Mouse (Mus musculus) MEL (cell line): ENCODE data around the gene Gga1. TPM values are rescaled to one million over a fixed set of nuclear protein-coding genes. Genes with fewer than 3 reads are reported as not detected.

Experiments
- DNase-seq: peaks from one replicate; pipeline ENCODE4 v3.0.0; 2011; ENCODE audit warnings: low read depth, low spot score
- H3K27ac ChIP-seq: 2 replicates; pipeline ENCODE4 v1.5.1; 2012; ENCODE audit warnings: low read depth, mild to moderate bottlenecking, control low read depth, low read length, moderate library complexity; ENCODE audit not compliant: control insufficient read depth
- H3K27me3 ChIP-seq, 2 experiments: fragments of 150-350 bp in 1 of 2; sonication (generic) in 1 of 2; 2 replicates each; pipeline ENCODE4 v1.6.1; 2012; ENCODE audit warnings: low read length in 2 of 2, mild to moderate bottlenecking in 2 of 2, improper control_type of control experiment in 1 of 2, moderate library complexity in 1 of 2; ENCODE audit not compliant: insufficient read depth in 2 of 2, control insufficient read depth in 1 of 2
- H3K36me3 ChIP-seq, 2 experiments: 2 replicates each; pipeline ENCODE4 v1.6.1; 2012 to 2014; ENCODE audit warnings: low read length in 2 of 2, improper control_type of control experiment in 1 of 2, inconsistent platforms in 1 of 2, mild to moderate bottlenecking in 1 of 2; ENCODE audit not compliant: insufficient read depth in 2 of 2, control insufficient read depth in 1 of 2
- H3K4me1 ChIP-seq, 2 experiments: fragments of 150-350 bp in 1 of 2; sonication (generic) in 1 of 2; 2 replicates each; pipeline ENCODE4 v1.6.1; 2012; ENCODE audit warnings: low read length in 2 of 2, improper control_type of control experiment in 1 of 2, mild to moderate bottlenecking in 1 of 2; ENCODE audit not compliant: insufficient read depth in 2 of 2, control insufficient read depth in 1 of 2
- H3K4me3 ChIP-seq, 2 experiments: fragments of 150-350 bp in 1 of 2; sonication (generic) in 1 of 2; 2 replicates each; pipeline ENCODE4 v1.5.1; 2012; ENCODE audit warnings: low read depth in 2 of 2, low read length in 2 of 2, mild to moderate bottlenecking in 2 of 2, moderate library complexity in 2 of 2, control low read depth in 1 of 2, improper control_type of control experiment in 1 of 2; ENCODE audit not compliant: control insufficient read depth in 1 of 2, insufficient read depth in 1 of 2
- H3K79me2 ChIP-seq: 2 replicates; pipeline ENCODE4 v1.6.1; 2012; ENCODE audit warnings: mild to moderate bottlenecking, low read length, moderate library complexity; ENCODE audit not compliant: control insufficient read depth, poor library complexity, insufficient read depth
- H3K9ac ChIP-seq: 2 replicates; pipeline ENCODE4 v1.6.1; 2012; ENCODE audit warnings: low read depth, mild to moderate bottlenecking, control low read depth, low read length, moderate library complexity; ENCODE audit not compliant: control insufficient read depth, poor library complexity, severe bottlenecking
- H3K9me3 ChIP-seq: fragments of 150-350 bp; sonication (generic); replicated peaks from 2 replicates; pipeline ENCODE4 v1.6.1; 2012; ENCODE audit warnings: mild to moderate bottlenecking, low read length, improper control_type of control experiment, moderate library complexity; ENCODE audit not compliant: insufficient read depth
- CTCF ChIP-seq, 3 experiments: IDR thresholded peaks in 2 of 3; conservative IDR thresholded peaks in 1 of 3; 2 replicates each; pipeline ENCODE4 v1.5.1; 2011 to 2012; ENCODE audit warnings: low read length in 3 of 3, low read depth in 2 of 3, mild to moderate bottlenecking in 2 of 3, improper control_type of control experiment in 1 of 3, inconsistent platforms in 1 of 3, mixed read lengths in 1 of 3, moderate library complexity in 1 of 3; ENCODE audit not compliant: control insufficient read depth in 1 of 3, insufficient read depth in 1 of 3, poor library complexity in 1 of 3, severe bottlenecking in 1 of 3
- E2F4 ChIP-seq: IDR thresholded peaks from 2 replicates; pipeline ENCODE4 v1.6.1; 2011; ENCODE audit warnings: low read depth, low read length, improper control_type of control experiment, borderline replicate concordance
- ELF1 ChIP-seq: IDR thresholded peaks from 2 replicates; pipeline ENCODE4 v1.6.1; 2014; ENCODE audit warnings: low read depth, mild to moderate bottlenecking, inconsistent platforms, low read length, improper control_type of control experiment, moderate library complexity
- EP300 ChIP-seq, 2 experiments: IDR thresholded peaks; 2 replicates each; pipeline ENCODE4 v1.6.1; 2011; ENCODE audit warnings: improper control_type of control experiment in 2 of 2, low read length in 2 of 2, low read depth in 1 of 2, mild to moderate bottlenecking in 1 of 2
- ETS1 ChIP-seq: IDR thresholded peaks from 2 replicates; pipeline ENCODE4 v1.6.1; 2012; ENCODE audit warnings: low read depth, mild to moderate bottlenecking, inconsistent platforms, low read length, improper control_type of control experiment, moderate library complexity
- GABPA ChIP-seq: IDR thresholded peaks from 2 replicates; pipeline ENCODE4 v1.6.1; 2012; ENCODE audit warnings: low read depth, mild to moderate bottlenecking, inconsistent platforms, low read length, improper control_type of control experiment, moderate library complexity
- JUND ChIP-seq: IDR thresholded peaks from 2 replicates; pipeline ENCODE4 v1.6.1; 2011; ENCODE audit warnings: low read depth, mild to moderate bottlenecking, improper control_type of control experiment, low read length
- MAFK ChIP-seq: IDR thresholded peaks from 2 replicates; pipeline ENCODE4 v1.6.1; 2011; ENCODE audit warnings: low read depth, mild to moderate bottlenecking, low read length, improper control_type of control experiment, borderline replicate concordance
- MAX ChIP-seq: IDR thresholded peaks from 2 replicates; pipeline ENCODE4 v1.6.1; 2011; ENCODE audit warnings: low read length, improper control_type of control experiment
- MYB ChIP-seq: IDR thresholded peaks from 2 replicates; pipeline ENCODE4 v1.6.1; 2011; ENCODE audit warnings: mild to moderate bottlenecking, low read depth, low read length, improper control_type of control experiment
- NELFE ChIP-seq: IDR thresholded peaks from 2 replicates; pipeline ENCODE4 v1.6.1; 2011; ENCODE audit warnings: low read depth, low read length, improper control_type of control experiment
- NRF1 ChIP-seq: IDR thresholded peaks from 2 replicates; pipeline ENCODE4 v1.6.1; 2014; ENCODE audit warnings: low read depth, mild to moderate bottlenecking, inconsistent platforms, low read length, improper control_type of control experiment, moderate library complexity; ENCODE audit not compliant: poor library complexity, insufficient read depth, severe bottlenecking
- POLR2AphosphoS2 ChIP-seq: IDR thresholded peaks from 2 replicates; pipeline ENCODE4 v1.6.1; 2011; ENCODE audit warnings: low read length, improper control_type of control experiment
- POLR2AphosphoS5 ChIP-seq: IDR thresholded peaks from 2 replicates; pipeline ENCODE4 v1.6.1; 2012; ENCODE audit warnings: low read depth, borderline replicate concordance, mild to moderate bottlenecking, inconsistent platforms, low read length, moderate library complexity, mixed read lengths
- RAD21 ChIP-seq: IDR thresholded peaks from 2 replicates; pipeline ENCODE4 v1.6.1; 2011; ENCODE audit warnings: mild to moderate bottlenecking, low read depth, low read length, improper control_type of control experiment
- RCOR1 ChIP-seq: IDR thresholded peaks from 2 replicates; pipeline ENCODE4 v1.6.1; 2012; ENCODE audit warnings: low read depth, mild to moderate bottlenecking, inconsistent platforms, low read length, improper control_type of control experiment
- SMC3 ChIP-seq: IDR thresholded peaks from 2 replicates; pipeline ENCODE4 v1.6.1; 2011; ENCODE audit warnings: low read depth, low read length, improper control_type of control experiment
- TBP ChIP-seq: IDR thresholded peaks from 2 replicates; pipeline ENCODE4 v1.8.0; 2011; ENCODE audit warnings: low read depth, low read length, improper control_type of control experiment
- USF1 ChIP-seq: IDR thresholded peaks from 2 replicates; pipeline ENCODE4 v1.6.1; 2014; ENCODE audit warnings: low read depth, mild to moderate bottlenecking, inconsistent platforms, low read length, improper control_type of control experiment, moderate library complexity
- USF2 ChIP-seq, 2 experiments: IDR thresholded peaks; 2 replicates each; pipeline ENCODE4 v1.6.1; 2011 to 2012; ENCODE audit warnings: improper control_type of control experiment in 2 of 2, low read length in 2 of 2, borderline replicate concordance in 1 of 2, inconsistent platforms in 1 of 2, low read depth in 1 of 2, mild to moderate bottlenecking in 1 of 2; ENCODE audit not compliant: insufficient read depth in 1 of 2
- ZC3H11A ChIP-seq: IDR thresholded peaks from 2 replicates; pipeline ENCODE4 v1.6.1; 2012; ENCODE audit warnings: low read depth, mild to moderate bottlenecking, inconsistent platforms, low read length, improper control_type of control experiment
- ZKSCAN1 ChIP-seq: IDR thresholded peaks from 2 replicates; pipeline ENCODE4 v1.6.1; 2012; ENCODE audit warnings: low read depth, mild to moderate bottlenecking, inconsistent platforms, low read length, improper control_type of control experiment, moderate library complexity
- ZMIZ1 ChIP-seq: IDR thresholded peaks from 2 replicates; pipeline ENCODE4 v1.6.1; 2012; ENCODE audit warnings: low read depth, mild to moderate bottlenecking, inconsistent platforms, low read length, improper control_type of control experiment, moderate library complexity
- ZNF384 ChIP-seq: IDR thresholded peaks from 2 replicates; pipeline ENCODE4 v1.6.1; 2012; ENCODE audit warnings: low read depth, mild to moderate bottlenecking, inconsistent platforms, low read length, improper control_type of control experiment
- polyA plus RNA-seq, 2 experiments: library from polyadenylated mRNA; stranded (reverse) in 1 of 2; unstranded in 1 of 2; fragments of >175 nt in 1 of 2; fragments of >200 nt in 1 of 2; gene quantifications; 2 replicates each; pipeline versions ENCODE4 v1.2.1 to v1.2.4; 2012; ENCODE audit warnings: low replicate concordance in 2 of 2, low read depth in 1 of 2; ENCODE audit not compliant: insufficient read length in 2 of 2, insufficient read depth in 1 of 2, missing spikeins in 1 of 2
- total RNA-seq: library from RNA; depleted of rRNA; stranded (reverse); fragments of 300-350 nt; gene quantifications from 2 replicates; pipeline ENCODE4 v1.2.3, GENCODE M21; 2012

Gene Gga1
- total and polyA plus RNA-seq, 3 experiments, result 18.2 to 48.1 TPM; not detected in 1

GRCm38 (mm10) chr15:78894726-78895125 is 17.7 kb downstream of the Gga1 start:
- Histone ChIP-seq H3K4me3 (no peak overlapping the region), H3K27me3 (no peaks in the 10 kb centered on the region), H3K4me1 (peaks cover 11 to 17% of the 10 kb centered on the region in 2 experiments), H3K9me3 (no peaks in the 10 kb centered on the region), H3K27ac (no peak overlapping the region)
- DNase-seq, result no peak
- TF ChIP-seq MAX, result no peak
- no peak for TF ChIP-seq EP300 (IDR thresholded peaks at IDR 0.05; ENCODE audit: low read depth in 1 of 2, low read length in 2 of 2)
- no peak for TF ChIP-seq USF2 (IDR thresholded peaks at IDR 0.05; ENCODE audit: borderline replicate concordance in 1 of 2, insufficient read depth in 1 of 2, low read depth in 1 of 2, low read length in 2 of 2)
- no peak for TF ChIP-seq ZKSCAN1
- TF ChIP-seq JUND, result no peak
- TF ChIP-seq E2F4, result no peak
- TF ChIP-seq ZMIZ1, result no peak
- no peak for TF ChIP-seq NRF1
- no peak for TF ChIP-seq POLR2AphosphoS5
- TF ChIP-seq ZC3H11A, result no peak
- TF ChIP-seq POLR2AphosphoS2, result no peak
- no peak for TF ChIP-seq NELFE
- TF ChIP-seq, all 39 proteins: peak for 0
- H3K9ac ChIP-seq, result no peak overlapping the region
- peaks cover 0 to 15% of the 10 kb centered on the region in 2 experiments; a peak in 3 of 4 replicates for H3K36me3 ChIP-seq
- H3K79me2 ChIP-seq, result peaks cover under 1% of the 10 kb centered on the region

- Histone ChIP-seq H3K9ac (no peak overlapping the region), H3K4me1 (peaks cover 11 to 18% of the 10 kb centered on the region in 2 experiments), H3K36me3 (peaks cover 0 to 15% of the 10 kb centered on the region in 2 experiments; a peak in 3 of 4 replicates), H3K27ac (no peak overlapping the region), H3K79me2 (peaks cover 10% of the 10 kb centered on the region), H3K9me3 (no peaks in the 10 kb centered on the region), H3K27me3 (no peaks in the 10 kb centered on the region)
- DNase-seq, result no peak
- TF ChIP-seq ZNF384, result no peak
- no peak for TF ChIP-seq ZC3H11A
- TF ChIP-seq E2F4, result no peak
- no peak for TF ChIP-seq RAD21
- TF ChIP-seq, all 39 proteins: peak for 0
- no peak overlapping the region for H3K4me3 ChIP-seq
These were observed 18.8 kb downstream of the Gga1 start for GRCm38 (mm10) chr15:78895741-78896140.

GRCm38 (mm10) chr15:78896149-78896548 is 19.2 kb downstream of the Gga1 start:
- H3K27ac ChIP-seq, result no peak overlapping the region
- no peak overlapping the region for H3K4me3 ChIP-seq
- H3K27me3 ChIP-seq, result no peaks in the 10 kb centered on the region
- no peak overlapping the region for H3K9ac ChIP-seq
- peaks cover 0 to 15% of the 10 kb centered on the region in 2 experiments; a peak in 3 of 4 replicates for H3K36me3 ChIP-seq
- peaks cover 12% of the 10 kb centered on the region for H3K79me2 ChIP-seq
- peaks cover 11 to 20% of the 10 kb centered on the region in 2 experiments for H3K4me1 ChIP-seq
- H3K9me3 ChIP-seq, result no peaks in the 10 kb centered on the region
- no peak for TF ChIP-seq EP300 (IDR thresholded peaks at IDR 0.05; ENCODE audit: low read depth in 1 of 2, low read length in 2 of 2)
- TF ChIP-seq MYB, result no peak
- TF ChIP-seq USF1, result no peak
- TF ChIP-seq RAD21, result no peak
- no peak for TF ChIP-seq MAFK
- TF ChIP-seq RCOR1, result no peak
- TF ChIP-seq USF2 (IDR thresholded peaks at IDR 0.05; ENCODE audit: borderline replicate concordance in 1 of 2, insufficient read depth in 1 of 2, low read depth in 1 of 2, low read length in 2 of 2), result no peak
- TF ChIP-seq SMC3, result no peak
- no peak for TF ChIP-seq ETS1
- TF ChIP-seq GABPA, result no peak
- TF ChIP-seq ZC3H11A, result no peak
- no peak for TF ChIP-seq NELFE
- no peak for TF ChIP-seq TBP
- no peak for TF ChIP-seq ZKSCAN1
- TF ChIP-seq CTCF (IDR thresholded peaks at IDR 0.05 in 2 of 3, conservative IDR thresholded peaks at IDR 0.05 in 1 of 3; ENCODE audit: control insufficient read depth in 1 of 3, insufficient read depth in 1 of 3, low read depth in 2 of 3, low read length in 3 of 3, poor library complexity in 1 of 3, severe bottlenecking in 1 of 3), result no peak
- TF ChIP-seq NRF1, result no peak
- no peak for TF ChIP-seq ELF1
- no peak for DNase-seq
